Mouse (Mus musculus): ENCODE measurements around the gene Apbb2. TPM values are rescaled to one million over a fixed set of nuclear protein-coding genes. Genes with fewer than 3 reads are reported as not detected.

Gene Apbb2
- total RNA-seq, 4 experiments from 2014 or later: 61.2 to 89.9 (median 81.5) TPM

- DNase-seq: no peak
Observed at GRCm38 (mm10) chr5:66600415-66600814, 18.2 kb downstream of the Apbb2 start.

DNA sequence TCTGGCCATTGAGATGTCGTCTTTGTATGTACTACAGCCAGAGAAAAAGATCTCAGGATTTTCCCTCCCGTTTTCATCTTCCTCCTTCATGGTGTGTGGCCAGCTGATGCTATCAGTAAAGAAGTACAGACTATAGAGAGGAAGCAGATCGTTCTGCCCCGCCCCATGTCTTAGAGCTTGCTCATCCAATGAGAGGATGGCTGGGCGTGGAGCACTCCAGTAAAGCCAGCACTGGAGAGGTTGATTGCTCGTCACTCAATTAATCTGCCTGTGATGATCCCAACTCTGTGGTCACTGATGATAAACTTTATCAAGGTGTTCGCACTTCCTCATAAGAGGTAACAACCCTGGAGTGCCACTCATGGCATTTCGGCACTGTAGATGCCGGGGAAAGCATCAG, 18.7 kb downstream of the Apbb2 start:
- DNase-seq: no peak

GRCm38 (mm10) chr5:66596296-66596695, 22.3 kb downstream of the Apbb2 start:
- no peak for DNase-seq

GRCm38 (mm10) chr5:66594881-66595280, 23.7 kb downstream of the Apbb2 start:
- DNase-seq: no peak

DNA sequence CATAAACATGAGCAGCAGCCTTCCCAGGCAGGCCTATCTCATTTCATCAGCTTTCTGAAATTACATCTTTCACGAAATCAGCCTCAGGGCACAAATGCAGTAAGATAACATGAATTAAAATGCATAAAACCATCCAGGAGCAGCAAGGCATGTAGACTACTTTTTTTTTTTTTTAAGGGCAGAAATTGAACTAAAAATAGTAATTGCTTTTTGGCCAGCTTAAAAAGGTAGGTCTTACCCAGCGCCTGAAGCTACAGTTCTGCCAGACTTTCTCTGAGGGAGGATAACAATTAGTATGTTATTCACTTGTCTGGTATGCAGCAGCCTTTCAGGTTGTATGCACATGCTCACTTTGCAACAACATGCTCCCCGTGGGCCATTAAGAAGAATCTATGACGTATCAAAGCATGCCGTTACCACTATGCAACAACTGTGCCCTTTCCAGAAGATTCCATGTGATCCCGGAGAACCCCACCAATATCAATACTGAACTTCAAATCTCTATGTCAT, 32.3 kb downstream of the Apbb2 start:
- DNase-seq: no peak

- DNase-seq: no peak
Observed at GRCm38 (mm10) chr5:66583019-66583406, 35.6 kb downstream of the Apbb2 start.

- no peak for DNase-seq
Observed at GRCm38 (mm10) chr5:66582281-66583018, 36.1 kb downstream of the Apbb2 start.

DNA sequence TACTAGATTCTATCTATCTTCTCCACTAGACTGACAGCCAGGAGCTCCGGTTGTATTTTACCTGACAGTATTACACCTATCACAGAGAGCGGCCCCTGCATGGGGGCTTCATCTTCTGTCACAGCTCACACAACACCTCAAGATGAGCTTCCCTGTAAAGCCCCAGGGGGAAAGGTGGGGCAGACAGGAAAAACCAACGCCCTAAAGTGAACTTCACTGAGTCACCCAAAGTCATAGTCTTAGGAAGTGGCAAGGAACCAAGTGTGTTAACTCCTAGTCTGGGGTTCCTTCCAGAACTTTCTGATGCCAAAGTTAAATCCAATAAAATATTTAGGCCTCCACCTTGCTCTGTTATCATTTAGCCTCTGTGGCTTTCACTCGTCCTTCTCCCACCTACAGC, 39.5 kb downstream of the Apbb2 start:
- DNase-seq: no peak

GRCm38 (mm10) chr5:66576299-66576698, 42.3 kb downstream of the Apbb2 start:
- no peak for DNase-seq

GRCm38 (mm10) chr5:66575148-66575547, 43.4 kb downstream of the Apbb2 start:
- DNase-seq: no peak

- DNase-seq: no peak
Observed at GRCm38 (mm10) chr5:66573266-66573665, 45.3 kb downstream of the Apbb2 start.

DNA sequence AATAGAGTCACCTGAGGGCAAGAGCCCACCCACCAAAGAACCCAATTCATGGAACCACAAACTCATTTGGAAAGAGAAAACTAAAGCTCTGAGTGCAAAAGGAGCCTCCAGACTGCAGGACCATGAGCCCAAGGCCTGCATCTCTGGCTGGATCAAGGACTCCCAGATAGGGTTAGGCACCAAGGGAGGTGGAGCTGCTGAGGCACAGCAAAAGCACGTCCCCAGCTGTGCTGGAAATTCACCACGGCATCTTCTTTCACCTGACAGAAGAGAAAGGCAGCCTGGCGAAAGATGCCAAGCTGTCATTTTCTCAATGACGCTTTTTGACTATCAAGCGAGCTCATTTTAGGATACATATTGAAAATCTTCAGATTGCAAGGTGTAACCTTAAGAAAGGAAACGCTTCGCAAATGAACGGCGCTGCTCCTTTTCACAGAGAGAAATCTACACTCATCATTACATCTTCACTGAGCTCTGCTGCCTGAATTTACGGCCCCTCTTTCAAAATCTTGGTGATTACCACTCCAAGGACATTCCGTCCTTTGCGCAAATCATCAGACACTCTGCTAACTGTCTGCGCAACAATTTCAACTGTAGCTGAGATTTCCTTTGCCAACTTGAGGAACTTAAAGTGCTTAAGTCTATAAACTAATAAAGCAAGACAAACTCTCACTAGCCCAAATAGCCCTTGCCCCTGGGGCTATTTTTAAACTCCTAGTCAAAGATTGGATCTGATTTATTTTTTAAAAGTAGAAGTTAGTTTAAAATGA, 46.3 kb downstream of the Apbb2 start:
- DNase-seq: peak; percentile 69

- DNase-seq: no peak
Observed at GRCm38 (mm10) chr5:66570709-66571108, 47.9 kb downstream of the Apbb2 start.

DNA sequence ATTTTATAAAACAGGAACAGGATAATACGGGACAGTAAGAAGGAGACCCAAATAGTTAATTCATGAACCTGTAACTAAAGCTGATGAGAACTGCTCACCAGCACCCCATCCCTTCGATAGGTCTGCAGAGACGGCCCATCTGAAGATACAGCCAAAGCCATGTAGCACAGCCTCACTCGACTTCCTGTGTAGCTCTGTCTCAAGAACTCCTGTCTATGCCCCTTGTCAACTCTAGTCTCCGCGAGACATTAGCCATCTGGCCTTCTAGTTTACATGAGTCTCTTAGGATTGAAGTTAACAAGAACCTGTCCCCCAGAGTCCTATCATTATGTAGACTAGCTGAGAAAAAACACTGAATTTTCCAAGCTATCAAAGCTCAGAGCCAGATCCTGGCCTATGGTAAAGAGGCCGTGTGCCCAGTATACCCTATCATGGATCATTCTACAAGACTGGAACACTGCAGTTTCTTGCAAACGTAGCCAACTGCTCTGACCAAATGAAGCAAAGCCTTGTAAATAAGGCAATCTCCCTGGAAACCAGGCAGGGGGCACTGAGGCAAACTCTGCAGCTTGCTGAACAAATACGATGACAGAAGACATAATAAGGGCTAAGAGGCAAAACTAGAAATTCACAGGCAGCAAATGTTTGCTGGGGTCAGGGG, 49.3 kb downstream of the Apbb2 start:
- no peak for DNase-seq

DNA sequence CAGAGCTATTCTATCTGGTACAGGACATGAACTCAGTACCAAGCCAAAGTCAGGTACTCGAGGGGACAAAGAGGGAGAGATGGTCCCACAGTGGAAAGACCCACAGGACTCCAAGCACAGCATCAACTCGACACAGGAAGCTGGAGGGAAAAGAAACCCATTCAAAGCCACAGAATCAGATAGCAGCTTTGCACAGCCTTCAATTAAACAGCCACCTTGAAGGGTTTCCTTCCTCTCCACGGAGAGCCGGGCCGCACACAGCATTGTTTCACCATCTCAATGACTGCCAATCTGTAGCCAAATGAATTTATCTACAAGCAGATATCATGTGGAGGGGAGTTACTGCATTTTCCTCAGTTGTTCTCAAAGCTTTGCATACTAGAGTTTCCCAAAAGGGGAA, 50.6 kb downstream of the Apbb2 start:
- DNase-seq: no peak

DNA sequence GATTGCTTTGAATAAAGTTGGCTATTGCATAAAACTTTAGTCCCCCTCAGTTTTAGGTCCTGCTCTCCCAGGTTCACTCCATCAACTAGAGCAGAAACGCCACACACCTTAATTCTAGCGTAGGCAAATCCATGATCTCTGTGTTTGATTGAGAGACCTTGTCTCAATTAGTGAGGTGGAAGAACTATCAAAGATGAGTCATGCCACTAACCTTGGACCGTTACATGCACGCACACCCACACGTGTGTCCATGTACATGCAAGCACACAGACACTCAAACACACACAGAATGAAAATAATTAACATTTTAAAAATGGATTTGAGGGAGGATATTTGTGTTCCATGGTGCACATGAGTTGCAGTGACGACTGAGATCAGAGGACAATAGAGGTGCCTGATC, 51.2 kb downstream of the Apbb2 start:
- DNase-seq: no peak

DNA sequence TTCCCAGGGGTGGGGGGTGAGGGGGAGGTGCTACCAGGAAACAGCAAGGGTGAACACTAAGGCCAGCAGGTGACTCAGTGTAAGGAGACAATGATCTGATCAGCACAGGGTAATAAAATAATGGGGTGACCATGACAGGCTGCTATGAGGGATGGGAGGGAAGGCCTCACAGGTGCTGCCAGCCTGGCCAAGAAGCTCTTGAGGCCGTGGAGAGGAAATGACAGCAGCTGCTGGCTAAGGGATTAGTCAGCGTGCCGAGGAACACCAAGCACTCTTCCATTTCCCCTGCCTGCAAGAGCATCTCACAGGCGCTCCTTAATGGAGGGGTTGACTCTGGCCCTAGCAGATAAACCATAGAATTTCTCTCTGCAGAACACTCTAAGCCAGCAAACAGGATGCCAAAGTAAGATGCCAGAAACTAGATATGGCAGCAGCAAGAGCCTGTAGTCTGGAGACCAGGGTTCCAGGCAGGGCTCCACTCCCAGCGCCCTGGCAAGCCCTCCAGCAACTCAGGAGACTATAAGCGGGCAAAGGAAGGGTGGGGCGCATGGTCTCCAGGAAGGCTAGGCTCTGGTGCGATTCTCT, 58.9 kb downstream of the Apbb2 start:
- DNase-seq: no peak

- DNase-seq: no peak
Observed at GRCm38 (mm10) chr5:66558094-66558493, 60.5 kb downstream of the Apbb2 start.

GRCm38 (mm10) chr5:66553933-66554332, 64.7 kb downstream of the Apbb2 start:
- DNase-seq: no peak

- DNase-seq: no peak
Observed at GRCm38 (mm10) chr5:66552246-66552645, 66.3 kb downstream of the Apbb2 start.

DNA sequence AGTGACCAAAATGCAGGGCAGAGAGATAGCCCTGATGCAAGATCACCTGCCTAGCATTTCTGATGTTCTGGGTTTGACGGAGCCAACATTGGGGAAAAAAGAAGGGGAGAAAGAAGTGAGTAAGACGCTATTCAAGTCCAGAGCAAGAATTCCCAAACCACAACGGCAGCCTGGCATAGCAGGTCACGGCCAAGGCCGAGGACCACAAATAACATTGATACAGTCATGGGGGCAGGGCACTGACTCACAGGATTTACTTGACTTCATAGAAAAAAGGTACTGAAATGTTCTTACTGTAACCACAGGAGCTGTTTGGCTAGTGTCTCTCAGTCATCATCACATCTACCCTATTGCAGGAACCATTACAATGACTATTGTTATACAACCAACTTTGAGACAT, 68.3 kb downstream of the Apbb2 start:
- peak; percentile 84 for DNase-seq

GRCm38 (mm10) chr5:66549691-66550090, 68.9 kb downstream of the Apbb2 start:
- DNase-seq: no peak

- peak; percentile 88 for DNase-seq
Observed at GRCm38 (mm10) chr5:66546969-66547511, 71.5 kb downstream of the Apbb2 start.
